Mouse (Mus musculus): ENCODE data around the gene Fgf2. TPM values are rescaled to one million over a fixed set of nuclear protein-coding genes. Genes with fewer than 3 reads are reported as not detected.

Fgf2 gene
- polyA plus RNA-seq, 1 experiment from 2014 or later: not detected

- Histone ChIP-seq H3K79me2 (ENCODE audit: inconsistent target) (no peaks in the 10 kb centered on the region), H3K27ac (no peak overlapping the region), H3K36me3 (ENCODE audit: inconsistent target) (no peaks in the 10 kb centered on the region), H3K4me3 (ENCODE audit: inconsistent target) (no peak overlapping the region)
- WGBS (ENCODE audit: missing documents): 67% methylated on average over 14 of the region's 14 CpGs
These were observed 66.3 kb downstream of the Fgf2 start for GRCm38 (mm10) chr3:37414413-37414960.

GRCm38 (mm10) chr3:37418341-37418740 is 70.2 kb downstream of the Fgf2 start:
- Histone ChIP-seq H3K36me3 (ENCODE audit: inconsistent target) (no peaks in the 10 kb centered on the region), H3K79me2 (ENCODE audit: inconsistent target) (peaks cover 27% of the 10 kb centered on the region), H3K4me3 (ENCODE audit: inconsistent target) (peak overlapping the region; percentile 70), H3K27ac (peak overlapping the region; percentile 72)
- 86% methylated on average over 5 of the region's 5 CpGs for WGBS (ENCODE audit: missing documents)

- 1% methylated on average over 24 of the region's 30 CpGs for WGBS (ENCODE audit: missing documents)
- Histone ChIP-seq H3K36me3 (ENCODE audit: inconsistent target) (no peaks in the 10 kb centered on the region), H3K4me3 (ENCODE audit: inconsistent target) (peak overlapping the region; percentile 70), H3K27ac (peak overlapping the region; percentile 72), H3K79me2 (ENCODE audit: inconsistent target) (peaks cover 34% of the 10 kb centered on the region)
These were observed 70.9 kb downstream of the Fgf2 start for GRCm38 (mm10) chr3:37418961-37419457.

- Histone ChIP-seq H3K4me3 (ENCODE audit: inconsistent target) (peak within 1 kb of the TSS; percentile 70), H3K27ac (peak within 1 kb of the TSS; percentile 75), H3K36me3 (ENCODE audit: inconsistent target) (no peaks in the 10 kb centered on the region), H3K79me2 (ENCODE audit: inconsistent target) (peaks cover 39% of the 10 kb centered on the region)
- WGBS (ENCODE audit: missing documents): under 1% methylated on average over 27 of the region's 50 CpGs
These were observed 71.4 kb downstream of the Fgf2 start, which contains the start of gene Spata5 for GRCm38 (mm10) chr3:37419458-37419991. Gene Spata5 (plus strand): TSS chr3:37419896.

- Histone ChIP-seq H3K79me2 (ENCODE audit: inconsistent target) (peaks cover 45% of the 10 kb centered on the region), H3K27ac (peak within 1 kb of the TSS; percentile 75), H3K4me3 (ENCODE audit: inconsistent target) (peak within 1 kb of the TSS; percentile 70), H3K36me3 (ENCODE audit: inconsistent target) (no peaks in the 10 kb centered on the region)
- 0% methylated on average over 50 of the region's 50 CpGs for WGBS (ENCODE audit: missing documents)
These were observed 71.9 kb downstream of the Fgf2 start, which contains the start of gene Nudt6 for GRCm38 (mm10) chr3:37420072-37420471. Gene Nudt6 (minus strand): TSS chr3:37420211.

GRCm38 (mm10) chr3:37420641-37421040 is 72.5 kb downstream of the Fgf2 start:
- Histone ChIP-seq H3K4me3 (ENCODE audit: inconsistent target) (peak overlapping the region; percentile 62), H3K79me2 (ENCODE audit: inconsistent target) (peaks cover 48% of the 10 kb centered on the region), H3K36me3 (ENCODE audit: inconsistent target) (no peaks in the 10 kb centered on the region), H3K27ac (peak overlapping the region; percentile 42)
- 0% methylated on average over 24 of the region's 24 CpGs for WGBS (ENCODE audit: missing documents)

GRCm38 (mm10) chr3:37421179-37421578 is 73.0 kb downstream of the Fgf2 start:
- peak overlapping the region; percentile 42 for H3K27ac ChIP-seq
- peak overlapping the region; percentile 62 for H3K4me3 ChIP-seq (ENCODE audit: inconsistent target)
- 26% methylated on average over 3 of the region's 3 CpGs for WGBS (ENCODE audit: missing documents)
- H3K79me2 ChIP-seq (ENCODE audit: inconsistent target): peaks cover 48% of the 10 kb centered on the region
- no peaks in the 10 kb centered on the region; the same call in 1 of the 2 replicates for H3K36me3 ChIP-seq (ENCODE audit: inconsistent target)

- WGBS (ENCODE audit: missing documents): 94% methylated on average over 3 of the region's 3 CpGs
- H3K79me2 ChIP-seq (ENCODE audit: inconsistent target): peaks cover 43% of the 10 kb centered on the region
- H3K36me3 ChIP-seq (ENCODE audit: inconsistent target): peaks cover 19% of the 10 kb centered on the region; the same call in 1 of the 2 replicates
- H3K4me3 ChIP-seq (ENCODE audit: inconsistent target): no peak overlapping the region
- H3K27ac ChIP-seq: no peak overlapping the region
These were observed 77.9 kb downstream of the Fgf2 start for GRCm38 (mm10) chr3:37426069-37426468.

- Histone ChIP-seq H3K4me3 (ENCODE audit: inconsistent target) (no peak overlapping the region), H3K27ac (no peak overlapping the region), H3K36me3 (ENCODE audit: inconsistent target) (peaks cover 19% of the 10 kb centered on the region; the same call in 1 of the 2 replicates), H3K79me2 (ENCODE audit: inconsistent target) (peaks cover under 1% of the 10 kb centered on the region; the same call in 1 of the 2 replicates)
These were observed 82.2 kb downstream of the Fgf2 start for GRCm38 (mm10) chr3:37430359-37430758.

GRCm38 (mm10) chr3:37439770-37440169 is 91.6 kb downstream of the Fgf2 start:
- Histone ChIP-seq H3K27ac (no peak overlapping the region), H3K36me3 (ENCODE audit: inconsistent target) (peaks cover 8% of the 10 kb centered on the region), H3K4me3 (ENCODE audit: inconsistent target) (no peak overlapping the region), H3K79me2 (ENCODE audit: inconsistent target) (no peaks in the 10 kb centered on the region)
- 100% methylated on average over 1 of the region's 1 CpGs for WGBS (ENCODE audit: missing documents)

- Histone ChIP-seq H3K27ac (no peak overlapping the region), H3K4me3 (ENCODE audit: inconsistent target) (no peak overlapping the region), H3K36me3 (ENCODE audit: inconsistent target) (peaks cover 5% of the 10 kb centered on the region), H3K79me2 (ENCODE audit: inconsistent target) (no peaks in the 10 kb centered on the region)
- 100% methylated on average over 2 of the region's 2 CpGs for WGBS (ENCODE audit: missing documents)
These were observed 95.3 kb downstream of the Fgf2 start for GRCm38 (mm10) chr3:37443409-37443808.

GRCm38 (mm10) chr3:37455992-37456391 is 107.8 kb downstream of the Fgf2 start:
- H3K4me3 ChIP-seq (ENCODE audit: inconsistent target): no peak overlapping the region
- peaks cover 5% of the 10 kb centered on the region; the same call in 1 of the 2 replicates for H3K36me3 ChIP-seq (ENCODE audit: inconsistent target)
- no peaks in the 10 kb centered on the region for H3K79me2 ChIP-seq (ENCODE audit: inconsistent target)
- H3K27ac ChIP-seq: no peak overlapping the region
- 83% methylated on average over 1 of the region's 1 CpGs for WGBS (ENCODE audit: missing documents)

Other genes starting within 250 kb of the Fgf2 start
- not detected in 3 replicates for gene Il2, start 222.4 kb upstream of the Fgf2 start, polyA plus RNA-seq (2018)
- gene Il21, start 115.7 kb upstream of the Fgf2 start, polyA plus RNA-seq (2018): not detected in 3 replicates
- 0.81 to 3.5 TPM (median 0.82 TPM) in 3 replicates for gene Bbs12, start 35.8 kb upstream of the Fgf2 start, polyA plus RNA-seq (2018)
- 0.77 to 3.7 TPM (median 2.6 TPM) in 3 replicates for gene Cetn4, start 35.6 kb upstream of the Fgf2 start, polyA plus RNA-seq (2018)
- 9.6 to 19.8 TPM (median 14.8 TPM) in 3 replicates for gene Spata5, start 71.5 kb downstream of the Fgf2 start, polyA plus RNA-seq (2018)
- 4.8 to 5.7 TPM (median 5.6 TPM) in 3 replicates for gene Nudt6, start 71.9 kb downstream of the Fgf2 start, polyA plus RNA-seq (2018)

All from macrophage (primary cell).